Mouse (Mus musculus) cerebellum, postnatal 10 days (tissue): Measurements from ENCODE around the gene Gm20837.
"Not testable (repeated sequence)": the region's sequence is repeated elsewhere in the genome, so short reads cannot be mapped to it uniquely, and the experiment has no call there.

Experiments
- DNase-seq, 2 experiments: peaks; one replicate each; pipeline ENCODE4 v3.0.0; 2021; ENCODE audit warnings: mixed read lengths in 2 of 2

Gene Gm20837

DNA sequence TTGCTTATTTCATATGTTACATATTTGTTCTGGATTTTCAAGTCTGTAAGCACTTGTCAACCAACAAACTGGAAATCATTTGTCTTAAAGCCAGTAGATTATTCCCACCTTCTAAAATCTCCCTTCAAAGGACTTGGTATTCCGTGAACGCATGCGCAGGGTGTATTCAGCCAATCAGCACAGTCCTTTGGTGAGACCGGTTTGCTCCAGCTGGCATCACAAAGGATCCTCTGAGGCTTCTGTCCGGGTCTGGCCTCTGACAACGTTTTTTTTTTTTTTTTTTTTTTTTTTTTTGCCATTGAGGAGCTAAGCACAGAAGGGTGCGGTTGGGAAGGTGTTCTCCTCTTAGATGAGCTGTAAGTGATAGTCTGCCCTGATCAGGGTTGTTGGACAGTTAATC, at the start of gene Gm20837:
Gm20837 (plus strand) TSS at position 301 of the 400 bp plus-strand sequence.
- DNase-seq: not testable (repeated sequence)
